Mouse (Mus musculus) embryo, embryonic 9.5 days (tissue): ENCODE results near the gene Agbl4.

Source experiments
- DNase-seq: peaks from one replicate; pipeline ENCODE4 v3.0.0-alpha.2; 2017; ENCODE audit errors: extremely low spot score

Agbl4 gene

GRCm38 (mm10) chr4:111493750-111494404 is 1096.4 kb downstream of the Agbl4 start:
- DNase-seq = no peak

- peak; percentile 63 for DNase-seq
Measured at GRCm38 (mm10) chr4:111495949-111496348, 1098.5 kb downstream of the Agbl4 start.

GRCm38 (mm10) chr4:111498751-111499150 is 1101.3 kb downstream of the Agbl4 start:
- DNase-seq = no peak

GRCm38 (mm10) chr4:111501441-111501840 is 1104.0 kb downstream of the Agbl4 start:
- no peak for DNase-seq

- DNase-seq = no peak
Measured at GRCm38 (mm10) chr4:111502965-111503727, 1105.7 kb downstream of the Agbl4 start.

GRCm38 (mm10) chr4:111504952-111505351 is 1107.5 kb downstream of the Agbl4 start:
- DNase-seq = no peak

GRCm38 (mm10) chr4:111510129-111510528 is 1112.7 kb downstream of the Agbl4 start:
- DNase-seq = no peak

GRCm38 (mm10) chr4:111513921-111514320 is 1116.5 kb downstream of the Agbl4 start:
- no peak for DNase-seq

GRCm38 (mm10) chr4:111516136-111516535 is 1118.7 kb downstream of the Agbl4 start:
- DNase-seq = no peak

GRCm38 (mm10) chr4:111517063-111517792 is 1119.8 kb downstream of the Agbl4 start:
- no peak for DNase-seq

GRCm38 (mm10) chr4:111518191-111518590 is 1120.7 kb downstream of the Agbl4 start:
- DNase-seq = no peak

- DNase-seq = no peak
Measured at GRCm38 (mm10) chr4:111519267-111519666, 1121.8 kb downstream of the Agbl4 start.

- DNase-seq = no peak
Measured at GRCm38 (mm10) chr4:111520006-111520405, 1122.5 kb downstream of the Agbl4 start.

GRCm38 (mm10) chr4:111522974-111523373 is 1125.5 kb downstream of the Agbl4 start:
- no peak for DNase-seq

- no peak for DNase-seq
Measured at GRCm38 (mm10) chr4:111528961-111529360, 1131.5 kb downstream of the Agbl4 start.

GRCm38 (mm10) chr4:111529996-111530395 is 1132.5 kb downstream of the Agbl4 start:
- no peak for DNase-seq

- DNase-seq = no peak
Measured at GRCm38 (mm10) chr4:111530537-111530936, 1133.1 kb downstream of the Agbl4 start.

GRCm38 (mm10) chr4:111544684-111545083 is 1147.2 kb downstream of the Agbl4 start:
- no peak for DNase-seq

- DNase-seq = no peak
Measured at GRCm38 (mm10) chr4:111546009-111546408, 1148.5 kb downstream of the Agbl4 start.

GRCm38 (mm10) chr4:111555426-111555825 is 1158.0 kb downstream of the Agbl4 start:
- no peak for DNase-seq

- no peak for DNase-seq
Measured at GRCm38 (mm10) chr4:111577087-111577773, 1179.8 kb downstream of the Agbl4 start.
